Mouse (Mus musculus) limb, embryonic 14.5 days (tissue): ENCODE measurements around the gene Pfkfb2. TPM values are rescaled to one million over a fixed set of nuclear protein-coding genes. Genes with fewer than 3 reads are reported as not detected.

Experiments
- ATAC-seq: fragments of 200-750 bp; cut with Nextera tagmentation; 2 replicates; pipeline ENCODE4 v1.8.0; 2017; ENCODE audit warnings: low read depth, moderate number of reproducible peaks, moderate TSS enrichment; ENCODE audit not compliant: low FRiP score
- DNase-seq: peaks from one replicate; pipeline ENCODE4 v3.0.0-alpha.2; 2015; ENCODE audit warnings: low spot score
- H3K27ac ChIP-seq: fragments of 300-500 bp; sonication (generic); replicated peaks from 2 replicates; pipeline ENCODE4 v1.5.1; 2014; ENCODE audit warnings: low read depth, mild to moderate bottlenecking, low read length, moderate library complexity, mixed read lengths
- H3K27me3 ChIP-seq: fragments of 300-500 bp; sonication (generic); 2 replicates; pipeline ENCODE4 v1.6.1; 2014; ENCODE audit warnings: low read length, mixed read lengths; ENCODE audit not compliant: control insufficient read depth, insufficient read depth
- H3K36me3 ChIP-seq: fragments of 300-500 bp; sonication (generic); 2 replicates; pipeline ENCODE4 v1.6.1; 2014; ENCODE audit warnings: mild to moderate bottlenecking, low read length, moderate library complexity, mixed read lengths; ENCODE audit not compliant: control insufficient read depth, insufficient read depth
- H3K4me1 ChIP-seq: fragments of 300-500 bp; sonication (generic); 2 replicates; pipeline ENCODE4 v1.6.1; 2014; ENCODE audit warnings: antibody characterized with exemption, low read length, mixed read lengths; ENCODE audit not compliant: control insufficient read depth, insufficient read depth
- H3K4me2 ChIP-seq: fragments of 300-500 bp; sonication (generic); replicated peaks from 2 replicates; pipeline ENCODE4 v1.6.1; 2014; ENCODE audit warnings: low read depth, mild to moderate bottlenecking, low read length, moderate library complexity; ENCODE audit not compliant: severe bottlenecking
- H3K4me3 ChIP-seq: fragments of 300-500 bp; sonication (generic); replicated peaks from 2 replicates; pipeline ENCODE4 v1.5.1; 2014; ENCODE audit warnings: low read length
- H3K9ac ChIP-seq: fragments of 300-500 bp; sonication (generic); 2 replicates; pipeline ENCODE4 v1.6.1; 2014; ENCODE audit warnings: mild to moderate bottlenecking, low read depth, low read length, moderate library complexity; ENCODE audit not compliant: severe bottlenecking
- H3K9me3 ChIP-seq: fragments of 300-500 bp; sonication (generic); 2 replicates; pipeline ENCODE4 v1.6.1; 2016; ENCODE audit warnings: low read length; ENCODE audit not compliant: control insufficient read depth
- POLR2A ChIP-seq: fragments of 200-500 bp; IDR thresholded peaks from 2 replicates; pipeline ENCODE4 v1.8.0; 2012; ENCODE audit warnings: inconsistent platforms, mild to moderate bottlenecking, moderate library complexity, borderline replicate concordance; ENCODE audit not compliant: insufficient read depth, insufficient read length; ENCODE audit errors: extremely low read depth
- WGBS: fragments of 180-500 bp; shearing (Covaris S2); extraction: QIAGEN DNeasy Blood & Tissue Kit; methylation state at CpG from one replicate; pipeline ENCODE4 v1.1.7; 2014; 5-methylcytosine and 5-hydroxymethylcytosine counted together
- polyA plus RNA-seq, 2 experiments: library from polyadenylated mRNA; depleted of rRNA in 1 of 2; stranded (reverse) in 1 of 2; unstranded in 1 of 2; fragments of >200 nt; fragmentation: Nextera tagmentation in 1 of 2; extraction: Ambion mirVana in 1 of 2; gene quantifications; 2 replicates each; pipeline versions ENCODE4 v1.2.1 to v1.2.3; 2012 to 2014

Gene Pfkfb2
- polyA plus RNA-seq, 2 experiments: 8.5 to 17.2 TPM

- no peak overlapping the region for H3K4me3 ChIP-seq
- peaks cover 11% of the 10 kb centered on the region for H3K36me3 ChIP-seq
- H3K9me3 ChIP-seq: no peaks in the 10 kb centered on the region
- 88% methylated on average over 5 of the region's 5 CpGs for WGBS
- H3K4me1 ChIP-seq: no peaks in the 10 kb centered on the region
- H3K4me2 ChIP-seq: no peak overlapping the region
- DNase-seq (no peak), ATAC-seq (no peak)
- no peaks in the 10 kb centered on the region for H3K27me3 ChIP-seq
- no peak overlapping the region for H3K27ac ChIP-seq
- H3K9ac ChIP-seq: no peak overlapping the region
- no peak for TF ChIP-seq POLR2A
Observed at GRCm38 (mm10) chr1:130724206-130724605, 4.8 kb downstream of the Pfkfb2 start.

- H3K9ac ChIP-seq: peak within 1 kb of the TSS; percentile 96
- DNase-seq (peak; percentile 89), ATAC-seq (peak; percentile 89)
- H3K9me3 ChIP-seq: no peaks in the 10 kb centered on the region
- peak within 1 kb of the TSS; percentile 98 for H3K4me2 ChIP-seq
- H3K36me3 ChIP-seq: peaks cover 8% of the 10 kb centered on the region; the same call in 1 of the 2 replicates
- H3K27me3 ChIP-seq: no peaks in the 10 kb centered on the region
- peaks cover 5% of the 10 kb centered on the region; the same call in 1 of the 2 replicates for H3K4me1 ChIP-seq
- peak within 1 kb of the TSS; percentile 69 for H3K27ac ChIP-seq
- peak within 1 kb of the TSS; percentile 93 for H3K4me3 ChIP-seq
- TF ChIP-seq POLR2A: 0 out of 2 replicates have a peak, but pooled peaks have one; percentile 72
- 1% methylated on average over 50 of the region's 54 CpGs for WGBS
Observed at GRCm38 (mm10) chr1:130717291-130717871, 11.7 kb downstream of the Pfkfb2 start, which contains the start of gene Yod1. Yod1 (plus strand) TSS chr1:130717327.

- Histone ChIP-seq H3K9ac (peak overlapping the region; percentile 96), H3K9me3 (no peaks in the 10 kb centered on the region), H3K36me3 (peaks cover 8% of the 10 kb centered on the region; the same call in 1 of the 2 replicates), H3K4me3 (peak overlapping the region; percentile 93), H3K4me2 (peak overlapping the region; percentile 98), H3K27me3 (no peaks in the 10 kb centered on the region), H3K27ac (0 out of 2 replicates have a peak overlapping the region, but pooled peaks have one; percentile 58), H3K4me1 (peaks cover 5% of the 10 kb centered on the region; the same call in 1 of the 2 replicates)
- no peak for TF ChIP-seq POLR2A
- under 1% methylated on average over 42 of the region's 42 CpGs for WGBS
- DNase-seq: no peak
- no peak for ATAC-seq
Observed at GRCm38 (mm10) chr1:130716513-130717290, 12.4 kb downstream of the Pfkfb2 start.

GRCm38 (mm10) chr1:130716218-130716512 lies 12.9 kb downstream of the Pfkfb2 start:
- peak overlapping the region; percentile 93 for H3K4me3 ChIP-seq
- DNase-seq (no peak), ATAC-seq (peak; percentile 5; the same call in 1 of the 2 replicates)
- no peaks in the 10 kb centered on the region for H3K9me3 ChIP-seq
- no peak for TF ChIP-seq POLR2A
- peaks cover 5% of the 10 kb centered on the region; the same call in 1 of the 2 replicates for H3K4me1 ChIP-seq
- 0 out of 2 replicates have a peak overlapping the region, but pooled peaks have one; percentile 58 for H3K27ac ChIP-seq
- no peaks in the 10 kb centered on the region for H3K27me3 ChIP-seq
- WGBS: 2% methylated on average over 3 of the region's 3 CpGs
- peak overlapping the region; percentile 98 for H3K4me2 ChIP-seq
- H3K36me3 ChIP-seq: peaks cover 8% of the 10 kb centered on the region; the same call in 1 of the 2 replicates
- peak overlapping the region; percentile 96 for H3K9ac ChIP-seq

GRCm38 (mm10) chr1:130715561-130716217 lies 13.4 kb downstream of the Pfkfb2 start, which contains the start of gene Gm29427:
Gm29427 (minus strand) TSS chr1:130715799.
- Histone ChIP-seq H3K36me3 (peaks cover 4% of the 10 kb centered on the region; the same call in 1 of the 2 replicates), H3K9ac (peak within 1 kb of the TSS; percentile 96), H3K27ac (peak within 1 kb of the TSS; percentile 58; the same call in 1 of the 2 replicates), H3K4me3 (peak within 1 kb of the TSS; percentile 93), H3K9me3 (no peaks in the 10 kb centered on the region), H3K4me2 (peak within 1 kb of the TSS; percentile 98), H3K4me1 (peaks cover 5% of the 10 kb centered on the region; the same call in 1 of the 2 replicates), H3K27me3 (no peaks in the 10 kb centered on the region)
- DNase-seq (peak; percentile 86), ATAC-seq (peak; percentile 85)
- TF ChIP-seq POLR2A: 0 out of 2 replicates have a peak, but pooled peaks have one; percentile 13
- 0% methylated on average over 38 of the region's 38 CpGs for WGBS
